Mouse (Mus musculus) myocyte (in vitro differentiated cells): Measurements from ENCODE around the gene Gdpd5. TPM values are rescaled to one million over a fixed set of nuclear protein-coding genes. Genes with fewer than 3 reads are reported as not detected.
"Not testable (repeated sequence)": the region's sequence is repeated elsewhere in the genome, so short reads cannot be mapped to it uniquely, and the experiment has no call there.

Experiments
- H3K27me3 ChIP-seq: one replicate; pipeline ENCODE4 v1.6.1; 2011; ENCODE audit not compliant: control insufficient read depth, insufficient read depth, insufficient read length
- H3K36me3 ChIP-seq: one replicate; pipeline ENCODE4 v1.6.1; 2011; ENCODE audit not compliant: control insufficient read depth, insufficient read depth
- H3K4me2 ChIP-seq: one replicate; pipeline ENCODE4 v1.6.1; 2011; ENCODE audit warnings: low read depth, control low read depth
- H3K4me3 ChIP-seq: one replicate; pipeline ENCODE4 v1.5.1; 2011; ENCODE audit warnings: mild to moderate bottlenecking, control low read depth, moderate library complexity
- H3K79me2 ChIP-seq: one replicate; pipeline ENCODE4 v1.6.1; 2011; ENCODE audit not compliant: control insufficient read depth, insufficient read depth
- H3ac ChIP-seq: one replicate; pipeline ENCODE4 v1.6.1; 2011; ENCODE audit not compliant: control insufficient read depth, insufficient read length
- CEBPB ChIP-seq: IDR thresholded peaks from 2 replicates; pipeline ENCODE4 v1.6.1; 2011; ENCODE audit warnings: mild to moderate bottlenecking, moderate library complexity; ENCODE audit not compliant: poor library complexity, insufficient read depth, severe bottlenecking
- E2F4 ChIP-seq: IDR thresholded peaks from one replicate; pipeline ENCODE4 v1.6.1; 2011; ENCODE audit warnings: mild to moderate bottlenecking, control low read depth, moderate library complexity; ENCODE audit not compliant: insufficient read depth
- MAX ChIP-seq: IDR thresholded peaks from one replicate; pipeline ENCODE4 v1.6.1; 2011; ENCODE audit warnings: low read depth, mild to moderate bottlenecking, control low read depth
- MYOD1 ChIP-seq, 3 experiments: IDR thresholded peaks; one replicate each; pipeline ENCODE4 v1.6.1; 2011; ENCODE audit warnings: control low read depth in 2 of 3, low read depth in 2 of 3, mild to moderate bottlenecking in 2 of 3, moderate library complexity in 1 of 3; ENCODE audit not compliant: insufficient read length in 2 of 3, control insufficient read depth in 1 of 3
- MYOG ChIP-seq, 3 experiments: IDR thresholded peaks; one replicate each; pipeline ENCODE4 v1.6.1; 2011; ENCODE audit warnings: control low read depth in 2 of 3, low read depth in 2 of 3, mild to moderate bottlenecking in 2 of 3; ENCODE audit not compliant: insufficient read length in 2 of 3, control insufficient read depth in 1 of 3, insufficient read depth in 1 of 3
- POLR2A ChIP-seq: IDR thresholded peaks from one replicate; pipeline ENCODE4 v1.6.1; 2011; ENCODE audit warnings: low read depth, mild to moderate bottlenecking, control low read depth, moderate library complexity; ENCODE audit not compliant: insufficient read length
- POLR2AphosphoS2 ChIP-seq: IDR thresholded peaks from one replicate; pipeline ENCODE4 v1.6.1; 2011; ENCODE audit warnings: low read depth, control low read depth; ENCODE audit not compliant: insufficient read length
- REST ChIP-seq: IDR thresholded peaks from one replicate; pipeline ENCODE4 v1.6.1; 2011; ENCODE audit warnings: mild to moderate bottlenecking, control low read depth, moderate library complexity; ENCODE audit not compliant: insufficient read depth, insufficient read length
- SRF ChIP-seq: IDR thresholded peaks from one replicate; pipeline ENCODE4 v1.6.1; 2011; ENCODE audit warnings: low read depth; ENCODE audit not compliant: control insufficient read depth, insufficient read length
- TCF12 ChIP-seq: IDR thresholded peaks from one replicate; pipeline ENCODE4 v1.6.1; 2011; ENCODE audit warnings: mild to moderate bottlenecking, control low read depth; ENCODE audit not compliant: poor library complexity, insufficient read depth, severe bottlenecking
- TCF3 ChIP-seq: IDR thresholded peaks from one replicate; pipeline ENCODE4 v1.6.1; 2011; ENCODE audit warnings: low read depth, control low read depth; ENCODE audit not compliant: insufficient read length
- USF1 ChIP-seq: IDR thresholded peaks from one replicate; pipeline ENCODE4 v1.6.1; 2011; ENCODE audit warnings: low read depth, mild to moderate bottlenecking, control low read depth, moderate library complexity
- polyA plus RNA-seq: library from polyadenylated mRNA; unstranded; fragments of >200 nt; fragmentation: generic; extraction: Trizol; gene quantifications from one replicate; pipeline ENCODE4 v1.2.1, GENCODE M21; 2012; ENCODE audit warnings: missing spikeins

Gene Gdpd5
- polyA plus RNA-seq, 1 experiment: 9.5 TPM

DNA sequence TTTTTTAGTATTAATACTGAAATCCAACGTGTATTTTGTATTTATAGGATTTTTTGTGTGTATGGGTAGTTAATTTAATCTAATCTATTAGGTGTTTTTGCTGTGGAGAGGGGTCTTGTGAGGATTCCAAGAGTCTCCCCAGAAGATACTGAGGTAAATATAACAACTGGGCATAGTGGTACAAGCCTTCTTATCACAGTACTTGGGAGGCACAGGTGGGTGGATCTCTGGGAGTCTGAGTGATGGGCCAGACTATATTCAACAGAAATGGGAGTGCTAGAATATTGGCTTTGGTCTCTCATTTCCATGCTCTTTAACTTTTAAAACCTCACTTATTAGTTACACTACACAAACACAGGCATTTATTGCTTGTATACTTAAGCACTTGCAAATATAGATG is 119.9 kb downstream of the Gdpd5 start:
- H3K36me3 ChIP-seq: no peaks in the 10 kb centered on the region
- H3ac ChIP-seq: no peak overlapping the region
- H3K27me3 ChIP-seq: peaks cover 12% of the 10 kb centered on the region
- H3K4me2 ChIP-seq: no peak overlapping the region
- TF ChIP-seq SRF (no peak), TCF3 (no peak), REST (no peak)
- no peak overlapping the region for H3K4me3 ChIP-seq
- no peaks in the 10 kb centered on the region for H3K79me2 ChIP-seq

DNA sequence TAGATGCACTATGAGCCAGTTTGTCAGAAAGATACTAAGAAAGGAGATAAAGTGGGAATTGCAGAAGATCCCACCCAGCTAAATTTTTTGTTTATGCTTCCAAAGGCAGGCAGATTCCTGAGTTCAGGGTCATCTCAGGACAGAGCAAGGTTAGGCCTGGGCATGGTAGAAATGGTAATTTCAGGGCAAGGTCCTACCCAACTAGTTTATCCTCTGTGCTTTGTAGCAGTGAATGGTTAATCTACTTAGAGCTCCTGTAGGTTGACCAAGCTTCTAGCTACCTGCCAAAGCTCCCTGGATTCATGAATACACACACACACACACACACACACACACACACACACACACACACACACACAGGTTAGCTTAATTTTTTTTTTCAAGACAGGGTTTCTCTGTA is 123.3 kb downstream of the Gdpd5 start:
- H3K36me3 ChIP-seq: no peaks in the 10 kb centered on the region
- H3K79me2 ChIP-seq: no peaks in the 10 kb centered on the region
- H3ac ChIP-seq: no peak overlapping the region
- TF ChIP-seq MAX (no peak), E2F4 (no peak), TCF3 (no peak), USF1 (no peak), MYOG (IDR thresholded peaks at IDR 0.05; ENCODE audit: control insufficient read depth in 1 of 3, insufficient read depth in 1 of 3, insufficient read length in 2 of 3, low read depth in 2 of 3) (no peak), POLR2A (no peak), REST (no peak), MYOD1 (IDR thresholded peaks at IDR 0.05; ENCODE audit: control insufficient read depth in 1 of 3, insufficient read length in 2 of 3, low read depth in 2 of 3) (no peak), TCF12 (no peak), CEBPB (no peak), POLR2AphosphoS2 (no peak), SRF (no peak)
- H3K4me3 ChIP-seq: no peak overlapping the region
- no peak overlapping the region for H3K4me2 ChIP-seq
- no peaks in the 10 kb centered on the region for H3K27me3 ChIP-seq

DNA sequence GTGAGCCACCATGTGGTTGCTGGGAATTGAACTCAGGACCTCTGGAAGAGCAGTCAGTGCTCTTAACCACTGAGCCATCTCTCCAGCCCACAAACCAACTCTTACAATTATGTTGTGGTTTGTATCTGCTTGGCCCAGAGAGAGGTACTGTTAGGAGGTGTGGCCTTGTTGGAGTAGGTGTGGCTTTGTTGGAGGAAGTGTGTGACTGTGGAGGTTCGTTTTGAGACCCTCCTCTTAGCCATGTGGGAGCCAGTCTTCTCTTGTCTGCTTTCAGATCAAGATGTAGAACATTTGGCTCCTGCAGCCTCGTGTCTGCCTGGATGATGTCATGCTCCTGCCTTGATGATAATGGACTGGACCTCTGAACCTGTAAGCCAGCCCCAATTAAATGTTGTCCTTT is 127.0 kb downstream of the Gdpd5 start:
- H3K36me3 ChIP-seq, H3K4me2 ChIP-seq, H3K27me3 ChIP-seq, H3K79me2 ChIP-seq, H3K4me3 ChIP-seq, H3ac ChIP-seq: not testable (repeated sequence)

DNA sequence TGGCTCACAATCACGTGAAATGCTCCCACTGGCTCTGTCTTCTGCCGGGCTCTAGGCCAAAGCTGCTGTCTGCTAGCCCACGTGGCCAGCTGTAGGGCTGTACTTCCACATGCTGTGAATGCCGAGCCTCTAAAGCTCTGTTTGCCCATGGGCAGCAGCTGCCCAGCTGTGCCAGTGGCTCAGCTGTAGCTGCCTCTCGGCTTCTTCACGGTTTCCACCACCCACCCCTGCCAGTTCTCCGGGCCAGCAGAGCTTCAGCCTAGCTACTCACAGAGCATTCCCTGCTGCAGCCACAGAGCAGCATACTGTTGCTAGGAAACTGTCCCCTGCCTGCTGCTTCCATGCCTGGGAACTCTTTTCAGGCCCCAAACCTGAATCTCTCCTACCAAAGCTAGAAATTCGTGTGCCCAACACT is 128.9 kb downstream of the Gdpd5 start:
- H3K27me3 ChIP-seq: no peaks in the 10 kb centered on the region
- H3K4me3 ChIP-seq: no peak overlapping the region
- TF ChIP-seq MYOD1 (IDR thresholded peaks at IDR 0.05; ENCODE audit: control insufficient read depth in 1 of 3, insufficient read length in 2 of 3, low read depth in 2 of 3) (peak in 2 of 3 experiments; percentile 3 to 34), MYOG (IDR thresholded peaks at IDR 0.05; ENCODE audit: control insufficient read depth in 1 of 3, insufficient read depth in 1 of 3, insufficient read length in 2 of 3, low read depth in 2 of 3) (no peak), USF1 (peak; percentile 44), TCF12 (no peak)
- no peak overlapping the region for H3K4me2 ChIP-seq
- H3K79me2 ChIP-seq: no peaks in the 10 kb centered on the region
- no peak overlapping the region for H3ac ChIP-seq
- H3K36me3 ChIP-seq: no peaks in the 10 kb centered on the region

Other genes starting within 250 kb of the Gdpd5 start
- 9.0 TPM for gene Uvrag, start 240.3 kb upstream of the Gdpd5 start, polyA plus RNA-seq
- gene Dgat2, start 198.7 kb upstream of the Gdpd5 start, polyA plus RNA-seq: 6.9 TPM
- gene Mogat2, start 142.8 kb upstream of the Gdpd5 start, polyA plus RNA-seq: 1.9 TPM
- gene Map6, start 114.0 kb upstream of the Gdpd5 start, polyA plus RNA-seq: 35.1 TPM
- gene Serpinh1, start 28.2 kb upstream of the Gdpd5 start, polyA plus RNA-seq: 1,713 TPM
- not detected for gene Klhl35, start 84.6 kb downstream of the Gdpd5 start, polyA plus RNA-seq
- gene Rps3, start 102.3 kb downstream of the Gdpd5 start, polyA plus RNA-seq: 2,049 TPM
- gene Arrb1, start 154.1 kb downstream of the Gdpd5 start, polyA plus RNA-seq: 5.1 TPM
- not detected for gene Tpbgl, start 245.7 kb downstream of the Gdpd5 start, polyA plus RNA-seq